Mouse (Mus musculus) midbrain, embryonic 11.5 days (tissue): ENCODE data around the gene Scarb1. TPM values are rescaled to one million over a fixed set of nuclear protein-coding genes. Genes with fewer than 3 reads are reported as not detected.

ENCODE experiments used
- ATAC-seq: fragments of 200-750 bp; cut with Nextera tagmentation; 2 replicates; pipeline ENCODE4 v1.8.0; 2017; ENCODE audit warnings: moderate TSS enrichment, moderate library complexity; ENCODE audit not compliant: low FRiP score
- DNase-seq: peaks from one replicate; pipeline ENCODE4 v3.0.0; 2015; ENCODE audit warnings: low spot score; ENCODE audit errors: missing footprints
- H3K27ac ChIP-seq: fragments of 300-500 bp; sonication (generic); 2 replicates; pipeline ENCODE4 v1.5.1; 2014; ENCODE audit warnings: low read depth, low read length
- H3K27me3 ChIP-seq: fragments of 300-500 bp; sonication (generic); 2 replicates; pipeline ENCODE4 v1.6.1; 2014; ENCODE audit warnings: mild to moderate bottlenecking, low read length, moderate library complexity, mixed read lengths; ENCODE audit not compliant: control insufficient read depth, insufficient read depth
- H3K36me3 ChIP-seq: fragments of 300-500 bp; sonication (generic); 2 replicates; pipeline ENCODE4 v1.6.1; 2014; ENCODE audit warnings: mild to moderate bottlenecking, low read length, moderate library complexity, mixed read lengths; ENCODE audit not compliant: control insufficient read depth, insufficient read depth
- H3K4me1 ChIP-seq: fragments of 300-500 bp; sonication (generic); 2 replicates; pipeline ENCODE4 v1.6.1; 2014; ENCODE audit warnings: low read length; ENCODE audit not compliant: control insufficient read depth, insufficient read depth
- H3K4me2 ChIP-seq: fragments of 300-500 bp; sonication (generic); 2 replicates; pipeline ENCODE4 v1.6.1; 2014; ENCODE audit warnings: mild to moderate bottlenecking, moderate library complexity
- H3K4me3 ChIP-seq: fragments of 300-500 bp; sonication (generic); 2 replicates; pipeline ENCODE4 v1.5.1; 2014; ENCODE audit warnings: low read depth, low read length
- H3K9ac ChIP-seq: fragments of 300-500 bp; sonication (generic); 2 replicates; pipeline ENCODE4 v1.6.1; 2014; ENCODE audit warnings: low read length
- H3K9me3 ChIP-seq: fragments of 300-500 bp; sonication (generic); 2 replicates; pipeline ENCODE4 v1.6.1; 2016; ENCODE audit warnings: low read length; ENCODE audit not compliant: control insufficient read depth
- WGBS: fragments of 180-500 bp; shearing (Covaris S2); extraction: QIAGEN DNeasy Blood & Tissue Kit; methylation state at CpG from one replicate; pipeline ENCODE4 v1.1.7; 2014; 5-methylcytosine and 5-hydroxymethylcytosine counted together
- polyA plus RNA-seq: library from polyadenylated mRNA; unstranded; fragments of >200 nt; fragmentation: Nextera tagmentation; extraction: Ambion mirVana; gene quantifications from 2 replicates; pipeline ENCODE4 v1.2.1, GENCODE M21; 2014

Scarb1 gene
- polyA plus RNA-seq, 1 experiment from 2014 or later, result 26.0 TPM

DNA sequence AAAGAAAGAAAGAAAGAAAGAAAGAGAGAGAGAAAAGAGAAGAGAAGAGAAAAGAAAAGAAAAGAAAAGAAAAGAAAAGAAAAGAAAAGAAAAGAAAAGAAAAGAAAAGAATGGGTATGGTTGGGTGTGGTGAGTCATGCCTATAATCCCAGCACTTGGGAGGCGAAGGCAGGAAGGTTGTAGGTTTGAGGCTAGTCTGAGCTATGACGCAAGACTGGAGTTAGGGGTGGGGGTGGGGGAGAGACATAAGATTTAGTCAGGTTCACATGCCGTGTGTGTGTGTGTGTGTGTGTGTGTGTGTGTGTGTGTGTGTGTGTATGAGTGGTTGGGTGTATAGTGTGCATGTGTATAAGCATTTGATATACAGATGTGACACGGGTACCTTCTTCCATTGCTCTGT is 94.2 kb downstream of the Scarb1 start:
- no peak overlapping the region for H3K9ac ChIP-seq
- H3K4me2 ChIP-seq, result no peak overlapping the region
- no peak overlapping the region for H3K4me3 ChIP-seq
- peaks cover 26% of the 10 kb centered on the region for H3K4me1 ChIP-seq
- H3K9me3 ChIP-seq, result no peaks in the 10 kb centered on the region
- H3K36me3 ChIP-seq, result no peaks in the 10 kb centered on the region
- 88% methylated on average over 4 of the region's 4 CpGs for WGBS
- DNase-seq (no peak), ATAC-seq (no peak)
- H3K27me3 ChIP-seq, result no peaks in the 10 kb centered on the region
- H3K27ac ChIP-seq, result no peak overlapping the region

DNA sequence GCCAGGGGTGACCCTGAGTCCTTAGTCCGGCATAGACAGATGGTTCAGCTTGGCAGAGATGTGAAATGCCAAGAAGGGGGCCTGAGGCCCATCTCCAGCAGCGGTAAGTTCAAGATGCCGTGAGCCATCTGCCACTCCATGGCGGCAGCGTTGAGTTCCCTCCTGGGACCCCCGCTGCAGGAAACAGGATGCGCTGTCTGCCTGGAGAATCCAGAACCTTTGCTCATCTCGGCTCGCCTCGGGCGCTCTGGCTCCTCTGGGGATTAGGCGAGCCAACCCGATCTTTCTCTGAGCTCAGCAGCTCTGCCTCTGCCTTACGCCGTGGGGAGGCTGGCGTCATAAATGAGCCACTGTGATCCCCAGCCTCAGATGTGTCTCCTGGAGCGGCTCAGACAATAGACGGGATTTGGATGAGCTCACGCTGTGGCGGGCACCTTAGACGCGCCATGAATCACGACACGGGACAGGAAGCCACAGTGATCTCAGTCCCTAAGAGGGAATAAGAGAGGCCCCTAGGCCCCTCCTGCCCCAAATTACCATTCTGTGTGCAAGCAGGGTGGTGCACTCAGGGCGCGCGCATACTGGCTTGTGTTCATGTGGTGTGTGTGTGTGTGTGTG is 95.3 kb downstream of the Scarb1 start:
- no peaks in the 10 kb centered on the region for H3K27me3 ChIP-seq
- H3K9ac ChIP-seq, result peak overlapping the region; percentile 60
- DNase-seq, result peak; percentile 96
- H3K4me1 ChIP-seq, result peaks cover 27% of the 10 kb centered on the region
- ATAC-seq, result peak; percentile 78
- peak overlapping the region; percentile 90 for H3K27ac ChIP-seq
- under 1% methylated on average over 27 of the region's 27 CpGs for WGBS
- peak overlapping the region; percentile 53 for H3K4me2 ChIP-seq
- no peaks in the 10 kb centered on the region for H3K9me3 ChIP-seq
- H3K36me3 ChIP-seq, result no peaks in the 10 kb centered on the region
- H3K4me3 ChIP-seq, result peak overlapping the region; percentile 24; the same call in 1 of the 2 replicates

DNA sequence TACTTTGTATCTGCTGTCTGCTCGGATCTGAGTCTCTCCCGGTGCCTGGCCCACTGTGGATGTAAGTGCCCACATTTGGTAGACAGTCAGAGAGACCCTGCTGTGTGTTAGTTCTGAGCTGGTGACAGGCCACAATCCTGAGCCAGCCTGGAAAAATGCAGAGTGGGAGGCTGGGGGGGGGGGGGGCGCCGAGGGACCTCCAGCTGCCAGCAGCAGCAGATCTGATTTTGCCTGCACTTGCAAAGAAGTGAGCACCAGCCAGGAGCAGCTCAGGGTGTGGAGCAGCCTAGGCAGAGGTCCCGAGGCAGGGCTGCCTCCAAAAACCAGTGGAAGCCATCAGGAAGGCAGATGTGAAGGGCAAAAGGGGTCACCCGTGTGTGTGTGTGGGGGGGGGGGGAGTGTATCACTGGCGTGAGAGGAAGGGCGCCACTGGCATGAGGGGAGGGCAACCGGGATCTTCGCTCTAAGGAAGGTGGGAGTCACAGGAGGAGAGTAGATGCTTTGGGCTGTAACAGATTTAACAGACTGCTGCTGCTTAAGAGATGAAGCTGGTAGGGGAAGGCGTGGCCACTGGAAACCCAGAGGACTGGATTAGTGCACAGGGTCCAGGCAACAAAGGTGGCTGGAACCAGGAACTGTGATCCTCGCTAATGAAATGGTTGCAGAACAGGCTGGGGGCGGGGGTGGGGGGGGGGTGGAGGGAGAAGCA is 95.9 kb downstream of the Scarb1 start:
- ATAC-seq, result peak; percentile 71
- WGBS, result 4% methylated on average over 12 of the region's 13 CpGs
- Histone ChIP-seq H3K27me3 (no peaks in the 10 kb centered on the region), H3K4me1 (peaks cover 31% of the 10 kb centered on the region), H3K9ac (peak overlapping the region; percentile 60), H3K9me3 (no peaks in the 10 kb centered on the region), H3K4me2 (peak overlapping the region; percentile 53), H3K27ac (peak overlapping the region; percentile 90), H3K4me3 (peak overlapping the region; percentile 24; the same call in 1 of the 2 replicates), H3K36me3 (no peaks in the 10 kb centered on the region)
- DNase-seq, result peak; percentile 91

DNA sequence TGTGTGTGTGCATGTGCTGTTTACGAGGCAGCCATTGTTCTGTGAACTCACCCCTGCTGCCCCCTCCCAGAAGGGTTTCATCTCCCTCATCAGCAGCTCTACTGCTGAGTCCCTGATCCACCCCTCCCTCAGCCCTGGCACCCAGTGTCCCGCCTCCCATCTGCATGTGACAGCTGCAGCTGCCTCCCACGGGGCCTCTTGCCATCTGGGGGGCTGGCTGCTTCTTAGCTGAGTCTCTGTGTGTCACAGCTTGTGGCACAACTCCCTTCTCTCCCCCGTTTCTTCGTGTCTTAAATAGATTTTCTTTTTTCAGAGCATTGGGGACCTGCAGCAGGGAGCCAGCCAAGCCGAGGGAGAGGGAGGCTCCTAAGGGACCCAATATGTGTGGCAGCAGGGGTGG is 97.0 kb downstream of the Scarb1 start:
- Histone ChIP-seq H3K9me3 (no peaks in the 10 kb centered on the region), H3K27me3 (no peaks in the 10 kb centered on the region), H3K36me3 (no peaks in the 10 kb centered on the region), H3K27ac (peak overlapping the region; percentile 90), H3K4me1 (peaks cover 31% of the 10 kb centered on the region), H3K9ac (0 out of 2 replicates have a peak overlapping the region, but pooled peaks have one; percentile 7), H3K4me3 (no peak overlapping the region), H3K4me2 (no peak overlapping the region)
- ATAC-seq (no peak), DNase-seq (no peak)
- WGBS, result 42% methylated on average over 6 of the region's 6 CpGs

DNA sequence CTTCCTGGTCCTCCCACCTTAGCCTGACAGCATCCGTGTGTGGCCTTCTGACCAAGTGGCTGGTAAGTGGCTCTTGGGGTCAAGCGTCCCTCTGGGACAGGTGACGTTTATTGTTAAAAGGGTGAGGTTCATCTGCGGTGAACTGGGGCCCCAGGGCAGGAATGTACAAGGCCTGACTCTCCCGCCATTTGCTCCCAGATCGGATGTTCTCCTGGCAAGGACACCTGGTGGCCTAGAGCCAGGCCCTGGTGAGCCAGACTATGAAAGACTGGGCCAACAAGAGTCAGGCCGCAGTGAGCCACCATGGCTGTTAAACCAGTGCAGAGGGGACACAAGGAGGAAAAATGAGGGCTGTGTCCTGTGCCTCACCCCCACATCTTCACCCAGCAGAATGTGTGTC is 98.8 kb downstream of the Scarb1 start:
- DNase-seq (no peak), ATAC-seq (no peak)
- Histone ChIP-seq H3K4me3 (no peak overlapping the region), H3K4me1 (peaks cover 31% of the 10 kb centered on the region), H3K4me2 (no peak overlapping the region), H3K27me3 (no peaks in the 10 kb centered on the region), H3K9me3 (no peaks in the 10 kb centered on the region), H3K9ac (no peak overlapping the region), H3K27ac (no peak overlapping the region), H3K36me3 (no peaks in the 10 kb centered on the region)
- 60% methylated on average over 7 of the region's 7 CpGs for WGBS

DNA sequence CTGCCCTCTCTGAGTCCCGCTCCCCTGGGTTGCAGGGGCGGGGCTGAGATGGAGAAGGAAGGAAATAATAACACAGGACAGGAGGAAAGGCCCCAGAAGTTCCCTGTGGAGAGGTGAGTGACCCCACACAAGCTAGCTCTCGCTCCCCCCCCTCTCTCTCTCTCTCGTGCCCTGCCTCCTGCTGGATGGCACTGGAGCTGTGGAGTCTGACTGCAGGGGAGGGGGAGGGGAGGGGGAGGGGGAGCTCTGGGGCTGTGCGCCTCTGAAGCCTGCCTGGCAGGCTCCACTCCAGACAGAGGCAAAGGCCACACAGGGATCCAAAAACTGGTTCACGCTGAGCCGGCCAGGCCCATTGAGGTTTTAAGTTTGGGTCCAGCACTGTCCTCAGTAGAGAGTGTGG is 99.3 kb downstream of the Scarb1 start:
- Histone ChIP-seq H3K9me3 (no peaks in the 10 kb centered on the region), H3K36me3 (no peaks in the 10 kb centered on the region), H3K4me2 (no peak overlapping the region), H3K27me3 (no peaks in the 10 kb centered on the region), H3K4me3 (no peak overlapping the region), H3K9ac (no peak overlapping the region), H3K27ac (no peak overlapping the region), H3K4me1 (peaks cover 31% of the 10 kb centered on the region)
- 9% methylated on average over 6 of the region's 7 CpGs for WGBS
- ATAC-seq, result peak; percentile 30
- no peak for DNase-seq

DNA sequence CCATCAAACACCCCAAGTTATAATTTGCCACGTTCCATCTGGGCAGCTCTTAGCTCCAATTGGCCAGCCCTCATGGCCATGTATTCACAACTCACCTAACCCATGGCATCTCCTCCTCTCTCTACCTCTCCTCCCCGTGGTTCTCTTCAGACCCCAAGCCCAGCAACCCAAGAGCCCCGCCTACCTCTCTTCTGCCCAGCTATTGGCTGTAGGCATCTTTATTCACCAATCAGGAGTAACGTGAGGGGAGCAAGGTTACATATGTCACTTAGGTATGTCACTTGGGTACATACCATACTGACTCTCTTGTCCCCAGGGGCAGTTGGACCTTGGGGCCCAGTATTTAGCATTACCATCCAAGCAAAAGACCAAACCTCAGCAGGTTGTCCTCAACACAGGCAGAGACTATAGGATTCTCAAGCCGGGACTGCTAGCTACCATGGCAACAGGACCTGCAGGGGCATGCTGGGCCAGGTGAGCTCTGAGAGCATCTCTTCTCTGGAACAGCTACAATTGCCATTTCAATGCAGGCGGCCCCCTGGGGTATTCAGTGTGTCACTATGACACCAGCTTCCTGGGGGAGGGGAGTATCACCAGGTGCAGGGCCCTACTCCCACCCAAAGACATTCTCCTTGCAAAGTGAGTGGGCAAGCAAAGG is 100.6 kb downstream of the Scarb1 start:
- H3K27me3 ChIP-seq, result no peaks in the 10 kb centered on the region
- H3K9ac ChIP-seq, result no peak overlapping the region
- H3K4me3 ChIP-seq, result no peak overlapping the region
- H3K4me1 ChIP-seq, result peaks cover 24% of the 10 kb centered on the region
- H3K36me3 ChIP-seq, result no peaks in the 10 kb centered on the region
- H3K9me3 ChIP-seq, result no peaks in the 10 kb centered on the region
- no peak for DNase-seq
- no peak for ATAC-seq
- H3K27ac ChIP-seq, result no peak overlapping the region
- no peak overlapping the region for H3K4me2 ChIP-seq
- WGBS, result 13% methylated on average over 6 of the region's 6 CpGs

DNA sequence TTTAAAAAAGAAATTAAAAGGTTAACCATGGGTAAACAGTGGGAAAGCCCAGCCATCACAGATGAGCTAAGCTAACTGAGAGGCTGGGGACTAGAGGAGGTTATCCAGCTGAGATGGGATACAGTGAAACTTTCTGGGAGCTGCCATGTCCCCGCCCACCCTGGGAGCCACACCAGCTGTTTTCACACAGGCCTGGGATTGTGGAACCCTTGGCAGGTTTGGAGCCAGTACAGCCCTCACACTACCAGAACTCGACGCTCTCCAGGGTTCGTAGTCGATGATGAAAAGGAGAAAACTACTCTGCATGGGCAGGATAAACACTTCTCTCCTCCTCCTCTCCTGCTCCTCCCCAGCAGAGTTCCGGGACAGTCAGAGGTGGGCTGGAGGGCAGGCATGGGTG is 105.0 kb downstream of the Scarb1 start:
- H3K36me3 ChIP-seq, result no peaks in the 10 kb centered on the region
- H3K4me2 ChIP-seq, result no peak overlapping the region
- no peak for ATAC-seq
- no peak for DNase-seq
- H3K27ac ChIP-seq, result no peak overlapping the region
- H3K4me3 ChIP-seq, result no peak overlapping the region
- 76% methylated on average over 6 of the region's 6 CpGs for WGBS
- H3K9me3 ChIP-seq, result no peaks in the 10 kb centered on the region
- no peak overlapping the region for H3K9ac ChIP-seq
- H3K27me3 ChIP-seq, result no peaks in the 10 kb centered on the region
- H3K4me1 ChIP-seq, result peaks cover 4% of the 10 kb centered on the region

DNA sequence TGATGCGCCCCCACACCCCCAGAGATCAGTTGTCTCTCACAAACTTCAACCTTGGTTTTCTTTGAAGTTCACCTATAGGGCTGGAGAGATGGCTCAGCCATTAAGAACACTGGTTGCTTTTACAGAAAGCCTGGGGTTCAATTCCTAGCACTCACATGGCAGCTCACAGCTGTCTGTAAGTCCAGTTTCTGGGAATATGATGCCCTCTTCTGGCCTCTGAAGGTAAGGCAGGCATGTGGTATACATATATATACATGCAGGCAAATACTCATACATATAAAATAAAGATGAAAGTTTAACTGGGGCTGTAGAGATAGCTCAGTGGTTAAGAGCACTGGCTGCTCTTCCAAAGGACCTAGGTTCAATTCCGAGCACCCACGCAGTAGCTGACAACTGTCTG is 105.5 kb downstream of the Scarb1 start:
- ATAC-seq (no peak), DNase-seq (no peak)
- Histone ChIP-seq H3K4me2 (no peak overlapping the region), H3K4me3 (no peak overlapping the region), H3K9me3 (no peaks in the 10 kb centered on the region), H3K4me1 (peaks cover 3% of the 10 kb centered on the region), H3K9ac (no peak overlapping the region), H3K27me3 (no peaks in the 10 kb centered on the region), H3K36me3 (no peaks in the 10 kb centered on the region), H3K27ac (no peak overlapping the region)
- WGBS, result 96% methylated on average over 3 of the region's 3 CpGs
